Mouse (Mus musculus) cerebellum, adult 8-10 months (tissue): Measurements from ENCODE around the gene A630076J17Rik.
A peak's percentile ranks its signal among the peaks of the same experiment; 100 is the strongest.

ENCODE experiments used
- DNase-seq: peaks from one replicate; pipeline ENCODE4 v3.0.0; 2022

The A630076J17Rik gene

DNA sequence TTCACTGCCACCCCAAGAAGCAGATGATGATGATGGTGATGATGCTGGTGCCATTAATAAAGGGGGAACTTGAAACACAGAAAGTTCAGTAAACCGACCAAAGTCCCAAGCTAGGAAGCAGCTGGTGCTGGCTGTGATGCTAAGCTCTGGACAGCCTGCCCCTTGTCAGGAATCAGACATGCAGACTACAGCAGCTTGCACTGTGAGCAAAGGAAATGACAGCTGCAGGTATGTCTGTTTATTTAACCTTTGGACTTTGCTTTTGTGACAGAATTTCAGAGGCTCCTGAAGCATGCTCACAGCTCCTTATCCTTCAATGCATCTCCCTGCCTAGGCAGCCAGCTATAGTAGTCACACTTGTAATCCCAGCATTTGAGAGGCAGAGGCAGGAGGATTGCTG is at the start of gene A630076J17Rik:
A630076J17Rik (plus strand) TSS at position 88 of the 400 bp plus-strand sequence.
- DNase-seq, result no peak

DNA sequence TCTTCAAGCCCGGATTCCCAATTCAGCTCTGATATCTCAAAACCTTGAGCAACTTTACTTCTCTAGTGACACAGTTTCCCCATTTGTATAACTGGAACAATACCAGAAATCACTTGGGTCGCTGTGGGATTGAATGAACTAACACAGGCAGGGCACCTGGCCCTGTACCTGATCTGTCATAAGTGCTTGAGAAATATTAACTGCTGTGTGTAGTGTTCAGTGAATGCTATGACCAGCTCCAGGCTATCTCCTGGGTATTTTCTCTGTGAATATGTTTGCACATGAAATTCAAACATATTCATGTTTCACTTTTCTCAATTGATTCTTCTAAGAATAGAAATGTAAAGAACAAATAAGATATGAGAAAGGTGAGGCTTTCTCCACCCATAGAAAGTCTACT is 49.6 kb upstream of the A630076J17Rik start:
- DNase-seq, result no peak

DNA sequence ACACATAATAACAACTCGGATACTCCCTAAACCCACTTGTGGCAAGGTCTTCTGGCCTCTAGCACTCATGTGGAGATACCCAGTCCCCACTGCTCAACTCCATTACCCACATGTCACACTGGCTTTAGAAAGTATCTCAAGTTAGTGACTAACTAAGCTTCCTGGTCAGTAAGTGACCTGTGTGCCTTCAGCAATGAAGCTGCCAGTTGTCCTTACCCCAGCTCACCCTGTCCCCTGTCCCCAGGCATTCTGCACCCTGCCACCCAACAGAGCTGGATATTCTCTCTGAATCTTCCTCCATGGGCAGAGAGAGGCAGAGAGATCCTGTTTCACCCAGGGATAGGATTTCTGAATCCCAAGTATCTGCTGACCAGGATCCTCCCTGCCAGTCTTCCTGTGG is 47.7 kb upstream of the A630076J17Rik start, which contains the start of gene Kcna10:
Kcna10 (plus strand) TSS at position 301 of the 400 bp plus-strand sequence.
- DNase-seq, result no peak

DNA sequence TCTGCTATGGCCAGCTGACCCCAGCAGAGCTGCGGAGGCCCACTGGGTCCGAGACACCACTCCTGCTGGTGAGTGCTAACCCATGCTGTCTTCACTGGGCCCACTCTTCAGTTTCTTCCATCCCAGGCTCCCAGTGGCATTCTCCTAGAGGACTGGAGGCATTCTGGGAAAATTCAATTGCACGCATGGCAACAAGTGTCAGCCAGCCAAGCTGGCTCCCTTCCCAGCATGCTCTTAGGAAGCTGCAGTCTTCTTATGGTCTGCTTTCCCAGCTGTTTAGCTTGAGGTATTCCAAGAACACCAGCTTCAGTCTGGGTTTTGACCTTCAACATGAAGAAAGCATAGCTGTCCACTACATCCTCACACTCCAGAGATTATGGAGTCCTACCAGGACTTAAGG is 47.2 kb upstream of the A630076J17Rik start:
- no peak for DNase-seq

DNA sequence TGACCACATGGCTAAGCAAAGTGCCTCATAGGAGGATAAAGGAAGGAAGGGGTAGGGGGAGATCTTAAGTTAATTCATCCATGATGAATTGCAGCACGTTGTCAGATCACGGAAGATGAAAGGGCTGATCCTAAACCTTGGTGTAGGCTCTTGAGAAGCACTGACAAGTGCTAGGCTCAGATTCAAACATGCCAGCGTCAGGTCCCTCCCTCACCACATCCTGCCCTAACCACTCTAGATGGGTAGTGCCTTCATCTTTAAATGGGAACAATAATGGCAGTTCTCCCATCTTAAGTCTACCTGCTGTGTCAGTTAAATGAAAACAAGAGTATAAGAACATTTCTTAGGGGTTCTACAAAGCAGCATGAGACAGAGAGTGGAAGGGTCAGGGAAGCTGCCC is 44.8 kb upstream of the A630076J17Rik start:
- DNase-seq, result no peak

DNA sequence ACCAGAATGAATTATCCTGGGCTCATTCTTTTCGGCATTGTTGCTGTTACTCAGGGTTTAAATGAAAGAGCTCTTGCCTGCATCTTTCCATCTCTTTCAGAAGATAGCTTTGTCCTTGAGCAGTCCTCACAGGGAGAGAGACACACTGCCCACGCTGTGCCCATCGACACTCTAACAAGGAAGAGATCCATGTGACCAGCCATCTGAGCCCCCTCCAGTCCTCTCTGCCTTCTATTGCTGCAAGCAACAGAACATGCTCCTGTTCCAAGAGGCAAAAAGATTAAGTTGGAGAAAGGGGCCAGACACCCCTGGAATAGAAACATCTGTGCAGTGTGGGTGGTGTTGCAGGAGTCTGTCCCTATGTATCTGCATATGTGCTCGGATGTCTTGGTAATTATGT is 43.4 kb upstream of the A630076J17Rik start:
- DNase-seq, result no peak

DNA sequence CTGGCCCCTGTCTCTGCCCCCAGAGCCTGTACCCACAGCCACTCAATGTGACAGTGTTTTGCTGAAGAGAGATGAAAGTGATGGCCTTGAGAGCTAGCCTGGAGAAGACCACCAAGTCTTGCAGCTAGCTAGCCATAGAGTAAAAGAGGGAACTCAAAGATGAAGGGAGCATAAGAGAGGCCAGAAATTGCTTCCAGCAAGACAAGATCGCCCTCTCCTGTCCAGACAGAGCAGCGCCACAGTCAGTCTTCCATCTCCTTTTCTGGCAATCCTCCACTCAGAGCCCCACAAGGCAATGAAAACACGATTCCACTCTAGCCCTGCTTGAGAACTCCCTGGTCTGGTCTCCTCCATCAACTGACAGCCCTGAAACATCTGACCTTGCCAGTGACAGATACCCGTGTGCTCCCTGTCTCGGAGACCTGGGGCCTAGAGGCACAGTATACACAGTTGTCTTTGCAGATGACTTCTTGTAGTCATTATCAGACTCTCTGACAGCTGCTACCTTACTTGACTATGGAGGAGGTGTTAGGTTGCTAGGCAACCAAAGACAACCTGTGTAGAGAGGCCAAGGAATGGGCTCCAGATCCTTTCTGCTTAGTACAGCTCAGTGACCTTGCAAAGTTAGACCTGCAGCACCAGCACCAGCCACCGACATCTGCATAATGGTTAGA is 42.1 kb upstream of the A630076J17Rik start:
- peak; percentile 77 for DNase-seq

DNA sequence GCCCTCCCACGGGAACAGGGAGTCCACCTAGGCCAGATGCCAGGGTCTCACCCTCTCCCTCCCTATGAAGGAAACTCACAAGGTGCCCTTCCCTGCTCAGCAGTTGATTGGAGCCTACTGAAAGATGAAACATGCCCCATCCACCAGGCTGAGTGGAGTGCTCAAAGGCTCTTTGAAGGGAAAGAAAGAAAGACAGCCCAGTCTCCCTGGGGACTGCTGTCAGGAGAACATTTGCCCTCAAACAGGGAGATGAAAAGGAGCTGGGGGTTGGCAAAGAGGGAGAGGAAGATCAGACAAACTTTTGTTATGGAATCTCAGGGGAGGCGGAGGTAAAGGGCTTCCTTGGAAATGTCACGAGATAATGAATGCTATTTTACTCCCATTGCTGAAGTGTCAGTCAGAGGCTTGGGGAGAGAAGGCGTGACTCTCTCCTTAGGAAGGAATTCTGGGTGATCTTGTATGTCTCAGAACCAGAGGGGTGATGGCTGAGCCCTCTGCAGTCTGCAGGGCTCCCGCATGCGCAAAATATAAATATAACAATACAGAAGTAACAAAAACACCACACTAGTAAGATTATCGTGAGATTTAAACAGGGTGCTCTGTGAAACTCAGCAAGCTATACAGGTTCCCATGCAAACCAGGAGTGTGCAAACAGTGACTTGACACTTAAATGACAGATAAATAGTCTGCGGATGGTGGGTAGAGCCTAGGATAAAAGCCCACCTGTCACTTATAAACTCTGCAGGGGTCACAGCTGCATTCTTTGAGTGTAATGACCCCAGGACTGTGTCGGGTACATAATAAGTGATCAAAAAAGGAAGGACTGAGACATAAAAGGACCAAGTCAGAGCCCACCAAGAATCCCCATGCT is 28.9 kb upstream of the A630076J17Rik start:
- no peak for DNase-seq

DNA sequence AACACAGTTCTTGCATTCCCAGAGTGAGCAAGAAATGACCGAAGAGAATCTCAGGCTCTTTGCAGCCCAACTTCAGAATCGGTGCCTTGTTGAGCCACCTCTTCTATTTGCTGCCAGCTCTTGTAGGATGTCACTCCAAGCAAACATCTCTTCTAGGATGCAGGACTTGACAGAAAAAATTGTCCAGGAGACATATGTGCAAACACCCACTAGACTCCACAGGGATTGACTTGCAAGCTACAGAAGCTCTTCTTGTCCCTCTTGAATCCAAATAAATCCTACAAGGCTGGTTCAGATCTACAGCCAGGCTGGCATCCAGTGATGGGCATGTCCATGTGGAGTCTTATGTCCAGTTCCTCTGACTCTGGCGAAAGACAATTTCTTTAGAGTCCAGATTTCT is 26.0 kb upstream of the A630076J17Rik start:
- no peak for DNase-seq

DNA sequence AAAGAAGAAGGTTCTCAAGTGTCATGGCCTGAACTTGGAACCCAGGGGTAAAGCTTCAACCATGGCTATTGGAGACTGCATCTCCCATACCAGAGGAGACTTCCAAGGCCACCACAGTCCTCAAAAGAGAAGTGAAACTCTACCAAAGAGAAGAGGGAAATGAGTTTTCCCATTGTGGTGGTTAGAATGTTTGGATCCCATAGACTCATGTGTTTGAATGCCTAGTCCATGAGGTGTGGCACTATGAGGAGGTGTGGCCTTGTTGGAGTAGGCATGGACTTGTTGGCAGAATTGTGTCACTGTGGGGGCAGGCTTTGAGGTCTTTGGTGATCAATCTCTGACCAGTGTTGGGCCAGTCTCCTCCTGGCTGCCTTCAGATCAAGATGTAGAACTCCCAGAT is 25.2 kb upstream of the A630076J17Rik start:
- no peak for DNase-seq

DNA sequence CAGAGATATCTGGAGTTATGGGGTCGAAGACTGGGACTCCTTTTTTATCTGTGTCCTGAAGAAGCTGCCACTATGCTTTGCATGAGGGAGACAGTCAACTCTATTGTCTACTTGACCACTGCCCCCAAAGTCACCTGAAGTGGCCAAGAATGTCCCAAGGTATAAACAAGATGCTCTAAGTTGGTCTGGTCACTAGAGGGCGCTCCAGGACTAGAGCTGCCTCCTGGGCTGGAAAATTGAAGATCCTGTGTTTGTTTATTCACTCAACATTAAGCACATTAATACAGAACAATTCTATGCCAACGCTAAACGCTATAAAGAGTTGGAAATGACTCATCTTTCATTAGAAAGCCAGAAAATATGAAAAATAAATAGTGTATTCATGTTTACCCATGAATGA is 24.4 kb upstream of the A630076J17Rik start:
- peak; percentile 72 for DNase-seq

DNA sequence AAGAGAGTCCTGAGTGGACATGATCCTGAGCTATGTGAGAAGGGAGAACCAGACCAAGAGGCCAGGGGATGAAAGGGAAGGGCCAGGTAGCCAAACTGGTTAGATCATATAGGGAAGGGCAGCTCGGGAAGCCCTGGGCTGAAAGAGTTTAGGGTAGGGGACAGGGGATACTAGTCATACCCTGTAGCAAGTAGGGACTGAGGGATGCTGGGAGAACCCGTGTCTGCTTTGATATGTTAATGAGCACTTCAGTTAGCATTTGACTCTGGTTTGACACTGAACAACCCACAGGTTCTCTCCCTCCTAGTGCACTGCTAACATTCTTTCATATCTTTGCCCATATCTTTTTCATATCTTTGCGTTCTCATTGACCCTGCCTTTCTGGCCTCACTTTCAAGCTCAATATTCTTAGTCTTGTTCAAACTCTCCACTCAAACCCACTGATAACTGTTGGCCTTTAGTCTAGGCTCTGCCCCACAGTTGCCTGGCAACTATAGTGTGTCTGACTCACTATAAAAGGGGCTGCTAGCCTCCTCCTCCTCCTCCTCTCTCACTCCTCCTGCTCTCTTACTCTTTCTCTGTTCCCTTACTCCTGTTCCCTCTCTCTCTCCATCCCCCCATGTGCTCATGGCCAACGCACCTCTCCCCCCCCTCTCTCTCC is 23.8 kb upstream of the A630076J17Rik start:
- DNase-seq, result no peak

DNA sequence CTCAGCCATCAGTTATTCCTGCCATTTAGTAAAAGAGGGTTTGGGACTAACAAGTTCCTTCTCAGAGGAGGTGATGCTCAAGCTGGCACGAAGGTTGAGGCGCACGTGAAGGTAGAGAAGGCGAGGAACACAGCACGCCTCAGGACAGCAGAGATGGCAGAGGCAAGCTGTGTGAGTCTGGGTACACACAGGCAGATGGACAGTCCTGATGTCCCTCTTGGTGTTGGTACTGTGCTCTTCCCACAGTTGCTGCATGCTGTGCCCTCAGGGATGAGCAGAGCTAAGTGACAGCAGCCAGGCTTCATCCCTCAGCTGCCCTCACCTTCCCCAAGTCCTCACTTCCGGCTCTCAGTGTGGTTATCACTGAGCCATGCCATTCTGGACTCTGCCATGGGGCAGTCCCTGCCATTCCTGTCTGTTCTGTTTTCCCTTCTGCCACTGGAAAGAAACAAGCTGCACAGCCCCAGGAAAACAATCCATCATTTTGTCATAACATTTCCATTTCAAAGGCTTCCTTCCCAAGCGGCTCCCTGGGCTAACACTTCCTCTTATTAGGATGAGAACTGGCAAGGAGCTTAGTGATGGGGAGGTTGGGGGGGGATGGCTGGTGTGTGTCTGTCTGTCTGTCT is 22.7 kb upstream of the A630076J17Rik start:
- DNase-seq, result no peak

DNA sequence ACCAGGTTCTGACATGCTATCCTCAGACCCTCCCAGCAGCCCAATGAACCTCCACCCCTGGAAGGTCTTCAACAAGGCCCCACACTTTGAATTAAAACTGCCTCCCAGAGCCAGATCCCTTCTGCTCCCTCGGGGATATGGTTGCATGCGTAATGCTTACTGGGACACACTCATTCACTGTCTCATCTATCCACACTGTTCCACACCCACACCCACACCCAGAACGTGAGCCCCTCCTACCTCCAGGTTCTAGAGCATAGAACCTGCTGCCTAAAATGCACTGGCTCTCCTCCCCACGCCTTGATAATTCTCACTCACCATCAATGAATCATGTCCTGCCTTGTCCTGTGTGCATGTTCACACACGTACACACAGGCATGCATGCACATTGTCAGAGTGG is 15.8 kb upstream of the A630076J17Rik start:
- no peak for DNase-seq

DNA sequence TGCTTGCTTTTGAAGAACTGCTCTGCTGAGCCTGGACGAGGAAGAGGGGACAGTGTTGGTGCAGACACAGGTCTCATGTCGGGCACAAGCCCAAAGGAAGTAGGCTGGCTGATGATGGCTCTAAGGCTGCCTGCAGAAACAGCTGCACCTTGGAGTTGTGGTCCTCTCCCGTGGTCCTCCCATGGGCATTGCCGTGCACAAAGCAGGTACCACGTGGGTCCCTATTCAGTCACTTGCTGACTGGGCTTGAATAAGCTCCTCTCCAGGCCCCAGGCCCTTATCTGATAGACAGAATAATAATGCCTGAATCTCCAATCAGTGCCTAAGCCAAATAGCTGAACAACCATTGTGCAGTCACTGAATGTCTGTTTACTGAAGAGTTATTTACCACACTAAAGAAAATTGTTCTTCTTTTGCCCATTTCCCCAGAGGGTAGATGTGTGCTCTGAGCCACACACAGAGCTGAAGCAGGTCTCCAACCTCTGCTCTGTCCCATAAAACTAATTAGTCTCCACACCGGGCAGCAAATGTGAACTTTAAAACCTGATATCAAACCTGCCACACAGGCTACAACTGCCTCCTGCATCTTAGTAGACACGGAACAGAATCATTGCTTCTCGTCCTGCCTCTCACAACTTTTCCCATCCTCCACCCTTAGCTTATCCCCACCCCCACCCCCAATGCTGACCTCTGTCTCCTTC is 13.9 kb upstream of the A630076J17Rik start:
- no peak for DNase-seq

DNA sequence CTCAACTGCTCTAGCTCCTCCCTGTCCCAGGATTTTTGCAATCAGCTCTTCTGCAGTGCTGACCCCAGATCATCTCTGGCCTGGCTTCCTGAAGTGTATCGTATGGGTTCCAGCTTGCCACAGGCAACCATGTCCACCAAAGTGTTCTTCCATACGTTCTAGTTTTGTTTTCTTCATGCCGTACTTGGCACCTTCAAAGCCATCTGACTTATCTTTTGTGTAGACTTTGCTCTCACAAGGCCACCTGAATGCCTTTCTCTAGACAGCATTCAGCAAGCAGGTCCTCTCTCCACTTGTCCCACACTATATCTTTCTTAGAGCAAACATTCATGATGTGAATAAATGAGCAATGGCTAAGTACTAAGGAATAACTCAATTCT is 13.3 kb upstream of the A630076J17Rik start:
- DNase-seq, result no peak

DNA sequence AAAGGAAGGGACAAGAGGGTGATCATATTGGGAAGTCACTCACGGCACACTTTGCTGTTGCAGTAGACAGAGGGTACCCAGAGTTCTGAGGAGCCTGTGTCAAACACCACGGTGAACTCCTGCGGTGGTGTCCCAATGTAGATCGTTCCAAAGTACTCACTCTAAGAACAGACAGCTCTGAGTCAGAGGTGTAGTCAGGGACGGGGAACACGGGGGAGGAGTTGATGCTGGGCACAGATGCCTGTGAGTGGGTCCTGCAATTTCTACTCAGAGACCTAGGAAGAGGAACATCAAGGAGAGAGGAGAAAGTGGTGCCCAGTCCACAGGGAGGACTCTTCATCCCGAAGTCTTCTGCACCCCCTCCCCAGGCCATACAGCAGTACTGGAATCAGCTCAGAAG is 11.8 kb upstream of the A630076J17Rik start:
- no peak for DNase-seq

DNA sequence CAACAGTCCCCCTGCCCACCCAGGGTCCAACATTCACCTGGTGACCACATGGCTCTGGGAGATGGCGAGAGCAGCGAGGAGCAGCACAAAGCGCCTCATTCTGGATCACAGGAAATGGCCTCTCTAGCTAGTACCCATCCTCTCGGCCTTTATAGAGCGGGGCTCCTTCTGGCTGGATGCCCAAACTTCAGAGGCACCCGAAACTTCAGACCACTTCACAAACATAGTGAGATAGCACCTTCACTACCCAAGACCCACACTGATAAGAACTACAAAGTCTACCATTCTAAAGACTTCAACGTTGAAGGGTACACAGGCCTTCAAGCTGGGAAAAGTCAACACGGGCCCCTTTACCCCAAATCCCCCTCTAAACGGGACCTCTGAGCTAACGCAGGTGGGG is 8.8 kb upstream of the A630076J17Rik start, which contains the start of gene Cym:
Cym (minus strand) TSS at position 125 of the 400 bp plus-strand sequence.
- no peak for DNase-seq

DNA sequence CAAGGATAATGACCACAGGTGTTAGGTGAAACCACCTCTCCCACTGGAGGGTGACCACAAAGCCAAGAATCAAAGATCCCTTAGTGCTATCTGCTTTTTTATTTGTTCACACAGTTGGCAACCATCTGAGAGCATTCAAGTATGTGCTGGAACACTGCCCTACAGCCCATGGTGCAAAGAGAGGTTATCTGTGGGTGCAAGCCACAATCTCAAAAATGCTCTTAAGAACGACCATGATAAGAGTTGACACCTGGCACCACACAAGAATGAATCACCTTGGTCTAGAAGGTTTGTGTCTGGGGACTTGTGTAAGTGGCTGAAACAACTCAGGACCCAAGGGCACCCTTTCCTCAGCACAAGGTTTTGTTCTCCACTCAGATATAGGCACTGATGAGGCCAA is 7.2 kb upstream of the A630076J17Rik start:
- no peak for DNase-seq

DNA sequence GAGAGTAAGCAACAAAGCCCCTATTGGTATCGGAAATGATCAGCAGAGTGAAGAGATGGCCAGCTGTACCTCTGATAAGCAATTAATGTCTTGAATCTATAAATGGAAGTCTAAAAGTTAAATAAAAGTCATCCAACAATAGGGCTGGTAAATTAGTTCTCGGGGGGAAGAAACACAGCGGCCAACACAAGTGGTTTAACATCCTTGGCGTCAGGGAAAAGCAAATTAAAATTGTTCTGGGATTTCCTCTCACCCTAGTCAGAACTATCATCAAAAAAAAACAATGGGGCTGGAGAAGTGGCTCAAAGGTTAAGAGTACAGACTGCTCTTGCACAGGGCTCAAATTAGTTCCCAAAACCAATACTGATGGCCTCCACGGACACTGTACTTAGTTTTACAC is 4.6 kb upstream of the A630076J17Rik start:
- no peak for DNase-seq

DNA sequence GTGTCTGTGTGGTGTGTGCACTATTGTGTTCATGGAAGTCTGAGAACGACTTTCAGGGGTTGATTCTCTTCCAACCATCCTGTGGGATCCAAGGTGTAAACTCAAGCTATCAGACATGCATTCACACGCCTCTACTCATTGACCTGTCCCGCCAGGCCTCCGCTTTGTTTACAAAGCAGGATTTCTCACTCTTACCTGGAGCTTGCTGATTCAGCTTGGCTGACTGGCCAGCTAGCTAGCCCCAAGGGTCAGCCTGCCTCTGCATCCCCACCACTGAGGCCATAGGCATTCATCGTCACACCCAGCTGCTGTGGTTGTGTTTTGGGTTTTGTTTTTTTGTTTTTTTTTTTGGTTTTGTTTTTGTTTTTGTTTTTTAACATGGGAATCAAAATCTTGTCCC is 1.2 kb upstream of the A630076J17Rik start:
- DNase-seq, result no peak

DNA sequence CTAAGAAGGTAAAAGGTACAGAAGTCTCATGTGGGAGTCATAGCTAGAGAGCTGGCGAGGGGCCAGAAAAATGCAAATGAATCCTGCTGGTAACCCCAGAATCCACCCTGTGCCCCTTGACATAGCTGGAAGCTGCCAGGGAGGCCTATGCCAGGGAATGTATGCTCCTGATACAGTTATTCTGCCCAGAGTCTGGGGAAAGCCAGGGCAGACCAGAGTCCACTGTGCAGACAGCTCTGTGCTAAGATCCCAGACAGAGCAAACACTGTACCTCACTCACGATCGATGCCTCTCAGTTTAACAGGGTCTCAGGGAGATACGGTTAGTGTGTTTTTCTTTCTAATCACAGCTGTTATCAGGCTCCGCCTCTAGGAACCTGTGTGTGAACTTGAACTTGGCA is 592 bp upstream of the A630076J17Rik start:
- no peak for DNase-seq

DNA sequence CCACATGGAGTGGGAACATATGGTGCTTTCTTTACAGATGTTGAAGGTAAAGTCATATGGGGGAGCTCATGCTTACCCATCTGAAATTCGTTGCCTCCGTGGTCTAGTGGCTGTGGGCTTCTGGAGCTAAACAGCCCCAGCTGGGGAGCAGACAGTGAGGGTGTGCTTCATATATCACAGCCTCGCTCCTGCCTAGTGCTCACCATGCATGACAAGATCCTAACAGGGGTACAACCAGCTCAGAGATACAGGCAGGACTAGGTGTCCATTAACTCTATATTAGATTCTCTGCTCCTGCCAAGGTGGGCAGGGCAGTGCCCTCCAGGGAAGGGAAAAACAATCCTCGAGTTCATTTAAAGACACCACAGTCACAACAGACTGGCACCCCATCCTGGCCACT is 788 bp downstream of the A630076J17Rik start:
- DNase-seq, result no peak
